Comparison of ENCODE assay signal across 14 mouse cellular contexts in genomic region chr17:47005741-47006405, GRCm38 (mm10). TPM values are rescaled to one million over a fixed set of nuclear protein-coding genes. Genes with fewer than 3 reads are reported as not detected.
DNase-seq lines count a peak whose midpoint lies in the region; ATAC-seq and TF ChIP-seq lines count a peak whose summit lies in the region.
"Had no signal": no experiment of that assay in that cellular context is flagged by ENCODE, and none has a peak within 500 bp of the region (broad histone marks: within the 10 kb centered on the region; RNA-seq: fewer than 3 reads in every experiment).

No protein-coding gene starts in this region.

- H3K9ac ChIP-seq in heart, embryonic 11.5 days (ENCODE audit: low read depth, low read length) = no peak overlapping the region
- H3K9ac ChIP-seq in lung, postnatal 0 days (replicated peaks; ENCODE audit: low read depth) = no peak overlapping the region
- H3K9ac ChIP-seq in liver, postnatal 0 days (replicated peaks) = 0 out of 2 replicates have a peak overlapping the region, but pooled peaks have one; percentile 22
- no peak overlapping the region for H3K9ac ChIP-seq in kidney, embryonic 16.5 days (replicated peaks; ENCODE audit: low read length)
- H3K9ac ChIP-seq: forebrain, embryonic 12.5 days had no signal

- H3K4me1 ChIP-seq in heart, embryonic 11.5 days (ENCODE audit: control insufficient read depth, insufficient read depth, low read length) = peaks cover 13% of the 10 kb centered on the region; the same call in 1 of the 2 replicates
- H3K4me1 ChIP-seq in lung, postnatal 0 days (ENCODE audit: insufficient read depth, low read depth, low read length) = peaks cover 8% of the 10 kb centered on the region
- H3K4me1 ChIP-seq in lung, adult 2 months (ENCODE audit: control insufficient read depth, insufficient read depth, low read length) = peaks cover 20% of the 10 kb centered on the region
- peaks cover 24% of the 10 kb centered on the region for H3K4me1 ChIP-seq in liver, postnatal 0 days (ENCODE audit: insufficient read depth)
- peaks cover 33% of the 10 kb centered on the region for H3K4me1 ChIP-seq in kidney, embryonic 16.5 days (ENCODE audit: insufficient read depth, low read length)

- no peaks in the 10 kb centered on the region for H3K27me3 ChIP-seq in heart, embryonic 11.5 days (ENCODE audit: control insufficient read depth, insufficient read depth, low read length)
- no peaks in the 10 kb centered on the region for H3K27me3 ChIP-seq in lung, postnatal 0 days (replicated peaks; ENCODE audit: insufficient read depth, low read length)
- H3K27me3 ChIP-seq in liver, postnatal 0 days (ENCODE audit: insufficient read depth, low read length) = no peaks in the 10 kb centered on the region
- H3K27me3 ChIP-seq in kidney, embryonic 16.5 days (ENCODE audit: insufficient read depth, low read length) = no peaks in the 10 kb centered on the region
- H3K27me3 ChIP-seq: forebrain, embryonic 12.5 days had no signal

- H3K4me3 ChIP-seq in heart, embryonic 11.5 days (ENCODE audit: low read depth, low read length) = no peak overlapping the region
- H3K4me3 ChIP-seq in lung, postnatal 0 days (ENCODE audit: low read depth, low read length) = no peak overlapping the region
- no peak overlapping the region for H3K4me3 ChIP-seq in lung, adult 2 months (replicated peaks; ENCODE audit: extremely low read depth, low read depth, low read length)
- no peak overlapping the region for H3K4me3 ChIP-seq in liver, postnatal 0 days (ENCODE audit: low read depth, low read length)
- H3K4me3 ChIP-seq in kidney, embryonic 16.5 days (ENCODE audit: low read length) = no peak overlapping the region
- H3K4me3 ChIP-seq: forebrain, embryonic 12.5 days; left cerebral cortex, adult 2 months had no signal

- H3K27ac ChIP-seq in heart, embryonic 11.5 days (ENCODE audit: low read depth, low read length) = no peak overlapping the region
- no peak overlapping the region for H3K27ac ChIP-seq in lung, postnatal 0 days (ENCODE audit: low read length)
- peak overlapping the region; percentile 5; the same call in 1 of the 2 replicates for H3K27ac ChIP-seq in liver, postnatal 0 days (ENCODE audit: low read depth)
- no peak overlapping the region for H3K27ac ChIP-seq in kidney, embryonic 16.5 days (ENCODE audit: low read length)
- H3K27ac ChIP-seq: forebrain, embryonic 12.5 days; left cerebral cortex, adult 2 months had no signal

- H3K9me3 ChIP-seq in heart, embryonic 11.5 days (replicated peaks; ENCODE audit: control insufficient read depth, low read length) = no peaks in the 10 kb centered on the region
- no peaks in the 10 kb centered on the region for H3K9me3 ChIP-seq in lung, postnatal 0 days (ENCODE audit: low read length)
- no peaks in the 10 kb centered on the region for H3K9me3 ChIP-seq in liver, postnatal 0 days (ENCODE audit: low read length)
- no peaks in the 10 kb centered on the region for H3K9me3 ChIP-seq in kidney, embryonic 16.5 days (ENCODE audit: low read length)
- H3K9me3 ChIP-seq: forebrain, embryonic 12.5 days had no signal

- no peak overlapping the region for H3K4me2 ChIP-seq in heart, embryonic 11.5 days
- no peak overlapping the region for H3K4me2 ChIP-seq in lung, postnatal 0 days (replicated peaks; ENCODE audit: low read depth, low read length)
- no peak overlapping the region for H3K4me2 ChIP-seq in liver, postnatal 0 days (ENCODE audit: low read depth, low read length)
- no peak overlapping the region for H3K4me2 ChIP-seq in kidney, embryonic 16.5 days (replicated peaks; ENCODE audit: low read depth, low read length)
- H3K4me2 ChIP-seq: forebrain, embryonic 12.5 days had no signal

- no peaks in the 10 kb centered on the region for H3K36me3 ChIP-seq in heart, embryonic 11.5 days (ENCODE audit: control insufficient read depth, insufficient read depth, low read length)
- H3K36me3 ChIP-seq in lung, postnatal 0 days (ENCODE audit: insufficient read depth, low read length) = no peaks in the 10 kb centered on the region
- peaks cover 10% of the 10 kb centered on the region for H3K36me3 ChIP-seq in liver, postnatal 0 days (replicated peaks; ENCODE audit: insufficient read depth, low read length)
- 0 out of 2 replicates have a peak, but pooled peaks cover 7% of the 10 kb centered on the region for H3K36me3 ChIP-seq in kidney, embryonic 16.5 days (ENCODE audit: insufficient read depth, low read length)

- peak; percentile 30 for TF ChIP-seq CTCF in lung, postnatal 0 days (IDR thresholded peaks at IDR 0.05)
- TF ChIP-seq CTCF in lung, adult 2 months (IDR thresholded peaks at IDR 0.05; ENCODE audit: insufficient read depth, low read length) = no peak
- TF ChIP-seq CTCF in liver, postnatal 0 days (IDR thresholded peaks at IDR 0.05; ENCODE audit: low read depth) = peak; percentile 8; the same call in 1 of the 2 replicates

- no peak for TF ChIP-seq EP300 in lung, postnatal 0 days (IDR thresholded peaks at IDR 0.05)
- TF ChIP-seq EP300 in liver, postnatal 0 days (IDR thresholded peaks at IDR 0.05; ENCODE audit: low read depth) = no peak

- DNase-seq in heart, adult 8-10 months (ENCODE audit: low spot score) = peak; percentile 26
- DNase-seq in lung, postnatal 0 days (ENCODE audit: low spot score) = no peak
- DNase-seq in lung, adult 2 months = no peak
- DNase-seq in liver, postnatal 0 days = no peak
- DNase-seq in testis, postnatal 14 days (ENCODE audit: low spot score) = no peak
- DNase-seq: adrenal gland, postnatal 10 days; kidney, adult 9 months; thymus, adult 18-20 months had no signal

- no peak for TF ChIP-seq POLR2A in lung, adult 2 months (IDR thresholded peaks at IDR 0.05; ENCODE audit: borderline replicate concordance, extremely low read depth, low read depth, low read length)

- no peak for ATAC-seq in heart, embryonic 11.5 days (replicated peaks; ENCODE audit: insufficient number of reproducible peaks, low FRiP score, low TSS enrichment)
- ATAC-seq in lung, postnatal 0 days = no peak
- 0 out of 2 replicates have a peak, but pooled peaks have one; percentile 10 for ATAC-seq in common myeloid progenitor, adult 5-6 weeks (replicated peaks; ENCODE audit: low read depth, poor library complexity, severe bottlenecking)
- no peak for ATAC-seq in liver, postnatal 0 days
- ATAC-seq in kidney, embryonic 16.5 days (ENCODE audit: low FRiP score, low TSS enrichment) = no peak
- ATAC-seq: CD4-positive, CD25-positive, alpha-beta regulatory T cell, adult 4 months had no signal

- 59% methylated on average over 7 of the region's 7 CpGs for WGBS in heart, embryonic 11.5 days (ENCODE audit: insufficient replicate concordance)
- WGBS in lung, postnatal 0 days = 52% methylated on average over 7 of the region's 7 CpGs
- WGBS in lung, adult 2 months = 43% methylated on average over 7 of the region's 7 CpGs
- WGBS in liver, postnatal 0 days (ENCODE audit: insufficient replicate concordance) = 34% methylated on average over 7 of the region's 7 CpGs
- WGBS in kidney, embryonic 16.5 days = 44% methylated on average over 7 of the region's 7 CpGs

RNA-seq across cellular contexts. Expression of gene Ubr2, which starts 4.5 kb away (rescaled TPM):
- total RNA-seq in heart, adult 8-10 months (2022) = 10 to 100 TPM; 78.8 to 87.7 (median 82.8) TPM
- polyA plus RNA-seq in heart, embryonic 11.5 days (2014; fragmentation: Nextera tagmentation; extraction: Ambion mirVana) = 17.9 and 18.2 TPM in 2 replicates
- 10.7 and 11.8 TPM in 2 replicates for polyA plus RNA-seq in lung, postnatal 0 days (2015; fragmentation: Nextera tagmentation; extraction: Ambion mirVana)
- polyA plus RNA-seq in lung, adult 2 months (2012; rRNA removed) = 27.0 and 31.2 TPM in 2 replicates
- 35.8 and 39.9 TPM in 2 replicates for total RNA-seq in common myeloid progenitor, adult 5-6 weeks (2017)
- 6.1 and 6.6 TPM in 2 replicates for polyA plus RNA-seq in liver, postnatal 0 days (2015; fragmentation: Nextera tagmentation; extraction: Ambion mirVana)
- 19.9 and 21.1 TPM in 2 replicates for polyA plus RNA-seq in kidney, embryonic 16.5 days (2015; fragmentation: Nextera tagmentation; extraction: Ambion mirVana)
